Mouse (Mus musculus) cortical plate, adult 2 months (tissue): ENCODE data around the gene Grk4.

Source experiments
- CTCF ChIP-seq: fragments of 200-500 bp; IDR thresholded peaks from 2 replicates; pipeline ENCODE4 v1.5.1; 2011; ENCODE audit warnings: mild to moderate bottlenecking, control low read depth, low read length; ENCODE audit not compliant: insufficient read depth; ENCODE audit errors: extremely low read depth
- POLR2A ChIP-seq: fragments of 200-500 bp; IDR thresholded peaks from 2 replicates; pipeline ENCODE4 v1.6.1; 2011; ENCODE audit warnings: mild to moderate bottlenecking, low read length, control low read depth; ENCODE audit not compliant: insufficient read depth; ENCODE audit errors: extremely low read depth

DNA sequence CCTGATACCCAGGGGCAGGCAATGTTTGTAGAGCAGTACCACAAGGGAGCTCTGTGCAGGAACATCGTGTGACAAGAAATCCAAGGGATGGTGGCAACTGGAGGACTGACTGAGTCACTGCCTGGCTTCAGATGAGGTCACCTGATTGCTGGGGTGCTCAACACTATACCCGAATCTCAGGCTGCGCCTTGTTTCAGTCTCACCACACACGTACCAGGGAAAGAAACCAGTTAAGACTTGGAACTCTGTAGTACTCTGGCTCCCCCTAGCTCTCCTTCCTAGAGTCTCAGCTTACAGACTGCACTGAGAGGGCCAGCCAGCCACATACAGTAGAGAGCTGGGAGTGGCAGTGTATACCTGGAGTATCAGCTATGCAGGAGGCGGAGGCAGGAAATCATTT lies 17.2 kb upstream of the Grk4 start:
- TF ChIP-seq CTCF: peak; percentile 77
- no peak for TF ChIP-seq POLR2A
